Mouse (Mus musculus): ENCODE results near the gene Rbm28.
A peak's percentile ranks its signal among the peaks of the same experiment; 100 is the strongest.

Gene Rbm28

GRCm38 (mm10) chr6:29164314-29165244 is at the start of gene Rbm28:
Gene Rbm28, minus strand, starts transcription at chr6:29165006.
- peak; percentile 52 for DNase-seq (ENCODE audit: low spot score)

GRCm38 (mm10) chr6:29214245-29214644 is 49.4 kb upstream of the Rbm28 start:
- no peak for DNase-seq (ENCODE audit: low spot score)

DNA sequence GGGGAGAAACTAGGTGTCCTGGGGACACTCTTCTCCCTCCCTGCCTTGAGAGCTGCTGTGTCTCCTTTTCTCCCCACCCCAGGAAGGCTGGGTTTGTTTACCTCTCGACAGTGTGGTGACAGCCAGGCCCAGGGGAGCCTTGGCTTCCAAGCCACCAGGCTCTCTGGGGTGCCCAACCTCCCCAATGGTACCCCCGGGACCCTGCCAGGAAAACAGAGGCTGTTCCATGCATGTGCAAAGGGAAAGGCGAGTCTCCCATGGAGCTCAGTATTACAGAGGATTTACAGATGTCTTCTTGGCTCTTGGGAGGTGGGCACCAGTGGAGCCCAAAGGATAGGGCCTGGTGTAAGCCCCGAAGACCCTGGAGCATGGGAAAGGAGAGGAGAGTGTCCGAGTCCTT is 48.6 kb upstream of the Rbm28 start:
- DNase-seq (ENCODE audit: low spot score): no peak

DNA sequence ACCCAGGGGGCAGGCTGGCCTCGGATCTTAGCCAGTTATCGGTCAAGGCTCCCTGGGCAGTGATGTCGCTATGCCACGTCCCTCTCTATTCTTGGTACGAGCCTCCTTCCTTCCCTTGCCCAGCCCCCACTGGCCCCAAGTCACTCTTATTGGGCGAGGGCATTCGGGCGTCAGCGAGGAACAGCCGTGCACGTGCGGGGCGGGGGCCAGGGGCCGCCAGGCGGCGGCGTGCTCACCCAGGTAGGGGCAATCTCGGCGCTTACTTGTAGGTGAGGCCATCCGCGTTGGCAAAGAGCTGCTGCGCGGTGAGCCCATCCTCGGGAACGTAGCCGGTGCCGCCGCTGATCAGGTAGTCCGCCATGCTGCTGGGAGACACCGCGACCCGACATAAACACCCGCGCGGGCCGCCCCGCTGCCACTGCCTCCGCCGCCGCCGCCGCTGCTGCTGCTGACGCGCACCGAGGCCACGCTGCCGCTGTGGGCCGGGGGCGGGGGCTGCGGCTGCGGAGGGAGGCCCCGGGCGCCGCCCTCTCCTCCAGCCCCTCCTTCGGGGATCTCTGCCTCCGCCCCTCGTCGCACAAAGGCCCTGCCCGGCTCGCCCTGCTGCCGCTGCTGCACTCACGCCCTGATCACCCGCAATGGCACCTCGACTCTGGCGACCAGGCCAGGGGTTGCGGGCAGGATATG is 47.1 kb upstream of the Rbm28 start:
- peak; percentile 62 for DNase-seq (ENCODE audit: low spot score)

GRCm38 (mm10) chr6:29211146-29211545 is 46.3 kb upstream of the Rbm28 start:
- DNase-seq (ENCODE audit: low spot score): no peak

GRCm38 (mm10) chr6:29210231-29210936 is 45.6 kb upstream of the Rbm28 start:
- no peak for DNase-seq (ENCODE audit: low spot score)

GRCm38 (mm10) chr6:29208178-29208577 is 43.4 kb upstream of the Rbm28 start:
- DNase-seq (ENCODE audit: low spot score): no peak

DNA sequence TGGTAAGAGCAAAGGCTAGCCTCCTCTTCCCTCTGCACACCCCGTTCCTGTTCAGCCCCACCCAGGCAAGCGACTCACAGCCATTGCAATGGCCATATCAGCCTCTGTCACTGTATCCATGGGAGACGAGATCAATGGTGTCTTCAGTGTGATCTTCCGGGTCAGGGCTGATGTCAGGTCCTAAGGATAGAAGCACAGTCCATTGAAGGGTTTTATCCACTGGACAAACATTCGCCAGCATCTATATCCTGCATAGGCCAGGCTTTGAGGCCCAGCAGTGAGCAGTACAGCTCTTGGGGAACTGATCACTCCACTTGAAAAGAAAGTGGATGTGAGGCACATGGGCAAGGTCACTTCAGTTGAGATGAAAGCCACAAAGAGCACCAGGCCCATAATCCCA is 42.2 kb upstream of the Rbm28 start:
- DNase-seq (ENCODE audit: low spot score): no peak

GRCm38 (mm10) chr6:29206006-29206405 is 41.2 kb upstream of the Rbm28 start:
- no peak for DNase-seq (ENCODE audit: low spot score)

DNA sequence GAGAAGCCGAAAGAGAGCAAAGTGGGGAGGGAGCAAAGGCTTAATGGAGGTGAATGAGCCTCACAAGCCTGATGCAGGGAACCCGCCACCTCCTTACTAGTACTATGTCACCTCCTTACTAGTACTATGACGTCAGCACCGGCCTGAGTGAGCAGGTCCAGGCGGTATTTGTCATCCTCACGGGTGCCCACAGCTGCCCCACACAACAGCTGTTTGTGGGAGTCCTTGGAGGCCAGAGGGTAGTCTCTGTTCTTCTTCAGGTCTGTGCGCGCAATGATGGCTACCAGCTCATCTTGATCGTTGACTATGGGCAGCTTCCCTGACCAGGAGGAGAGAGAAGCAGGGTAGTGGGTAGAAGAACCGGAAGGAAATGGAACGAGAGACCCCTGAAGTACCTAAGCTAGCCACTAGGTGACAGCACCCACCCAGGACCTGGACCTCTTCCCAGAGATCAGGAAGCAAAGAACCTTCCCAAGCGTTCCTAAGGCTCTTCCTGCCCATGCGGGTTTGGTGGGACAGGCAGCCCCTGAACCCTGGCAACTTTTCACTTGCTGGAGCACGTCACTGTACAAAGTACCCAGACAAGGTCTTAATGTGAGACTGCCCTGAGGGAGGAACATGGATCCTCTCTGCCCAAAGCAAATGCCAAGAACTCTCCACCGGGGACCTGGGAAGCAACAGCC is 40.3 kb upstream of the Rbm28 start:
- no peak for DNase-seq (ENCODE audit: low spot score)

DNA sequence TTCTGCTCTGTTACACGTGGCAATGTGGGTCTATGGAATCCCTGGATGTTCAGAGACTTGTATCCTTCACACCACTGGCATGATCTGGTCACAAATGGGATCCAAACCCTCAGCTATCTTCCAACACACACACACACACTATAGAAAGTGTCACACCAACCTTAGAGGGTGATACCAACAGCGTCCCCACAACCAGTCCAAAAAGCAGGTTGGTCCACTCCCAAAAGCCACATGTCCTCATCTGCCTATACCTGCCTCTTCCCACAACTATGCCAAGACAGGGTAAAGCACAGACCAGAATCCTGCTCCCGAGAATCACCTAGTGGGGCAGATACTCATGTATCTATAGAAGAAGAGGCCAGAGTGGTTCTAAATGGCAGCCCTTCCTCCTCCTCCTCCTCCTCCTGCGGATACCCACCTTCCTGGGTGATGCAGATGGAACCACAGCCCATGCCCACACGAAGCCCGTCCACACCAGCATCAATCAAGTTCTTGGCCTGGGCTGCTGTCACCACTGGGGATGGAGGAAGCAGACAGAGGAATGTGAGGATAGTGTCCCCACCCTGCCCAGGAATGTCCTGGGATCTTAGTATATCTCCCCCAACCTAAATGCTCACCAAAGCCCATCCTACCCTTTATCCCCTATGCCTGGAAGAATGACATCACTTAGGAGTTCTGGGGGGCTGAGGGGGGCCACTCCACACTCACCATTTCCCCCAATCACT is 39.2 kb upstream of the Rbm28 start:
- DNase-seq (ENCODE audit: low spot score): no peak

DNA sequence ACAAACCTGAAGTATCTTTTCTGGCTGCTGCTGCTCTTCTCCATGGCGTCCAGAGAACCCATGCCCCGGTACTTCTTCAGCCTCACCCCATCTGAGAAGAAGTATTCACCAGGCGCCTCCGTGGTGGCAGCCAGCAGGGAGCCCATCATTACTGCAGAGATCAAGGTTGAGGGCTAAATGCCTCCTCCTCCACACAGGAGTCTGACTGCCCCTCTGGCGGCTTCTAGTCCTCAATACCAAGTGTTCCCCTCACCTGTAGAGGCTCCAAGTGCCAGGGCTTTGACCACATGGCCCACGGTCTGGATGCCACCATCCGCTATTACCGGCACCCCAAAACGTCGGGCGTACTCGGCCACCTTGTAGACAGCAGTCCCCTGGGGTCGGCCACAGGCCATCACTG is 38.3 kb upstream of the Rbm28 start:
- DNase-seq (ENCODE audit: low spot score): no peak

DNA sequence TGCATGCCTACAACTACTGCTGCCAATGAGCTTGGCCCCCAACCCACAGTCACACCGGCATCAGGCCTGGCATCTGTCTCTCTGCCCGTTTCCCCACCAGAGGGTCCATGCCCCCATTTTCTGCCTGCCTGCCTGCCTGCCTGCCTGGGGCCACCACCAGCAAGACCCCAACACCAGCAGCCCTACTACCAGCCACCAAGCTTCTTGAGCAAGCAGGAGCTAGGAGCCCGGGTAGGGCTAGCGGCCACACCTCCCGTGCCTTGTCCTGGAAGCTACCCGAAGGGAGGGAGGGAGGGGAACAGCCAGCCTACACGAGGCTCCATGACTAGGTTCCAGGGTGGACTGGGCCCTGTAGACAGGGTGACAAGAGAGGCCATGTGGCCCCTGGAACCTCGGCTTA is 37.2 kb upstream of the Rbm28 start:
- DNase-seq (ENCODE audit: low spot score): no peak

GRCm38 (mm10) chr6:29201341-29201740 is 36.5 kb upstream of the Rbm28 start:
- DNase-seq (ENCODE audit: low spot score): no peak

- no peak for DNase-seq (ENCODE audit: low spot score)
Observed at GRCm38 (mm10) chr6:29200496-29200895, 35.7 kb upstream of the Rbm28 start.

GRCm38 (mm10) chr6:29199223-29199855 is 34.5 kb upstream of the Rbm28 start:
- no peak for DNase-seq (ENCODE audit: low spot score)

DNA sequence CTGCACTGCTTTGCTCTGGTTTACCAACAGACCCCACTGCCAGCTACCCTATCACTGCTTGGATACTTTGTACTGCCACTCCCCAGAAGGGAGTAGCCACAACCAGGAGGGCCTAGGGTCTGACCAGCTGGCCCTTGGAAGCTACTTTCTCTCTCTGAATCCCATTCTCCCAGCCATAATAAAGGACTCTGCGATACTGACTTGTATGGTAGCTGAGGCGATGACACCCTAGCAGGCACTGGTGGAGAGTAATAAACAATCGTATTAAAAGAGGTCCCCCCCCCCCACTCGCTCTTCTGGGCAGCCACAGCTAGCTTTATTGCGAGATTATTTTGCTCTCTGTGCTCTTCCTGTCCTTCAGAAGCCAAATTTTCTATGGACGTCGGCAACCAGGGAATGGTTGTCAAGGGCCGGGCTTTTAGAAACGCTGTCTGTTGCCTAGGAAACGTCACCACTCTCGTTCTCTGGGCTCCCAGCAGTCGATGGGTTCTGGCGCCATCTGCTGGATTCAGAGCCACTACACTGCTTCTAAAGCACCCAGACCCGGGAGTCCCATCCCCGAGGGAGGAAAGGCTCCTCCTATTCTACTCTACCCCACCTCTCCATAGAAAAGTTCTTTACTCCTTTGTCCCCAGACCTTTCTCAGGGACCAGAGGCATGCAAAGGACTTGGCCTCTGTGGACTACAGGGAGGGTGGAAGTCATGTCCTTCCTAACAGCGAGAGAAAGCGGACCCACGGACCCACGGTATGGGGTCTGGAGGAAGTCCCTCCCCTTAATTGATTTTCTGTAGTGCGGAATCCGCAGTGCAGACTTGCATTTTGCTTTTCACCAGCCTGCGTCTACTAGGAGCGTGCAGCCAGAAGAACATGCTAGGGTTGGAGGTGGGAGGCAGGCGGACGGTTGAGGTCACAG is 33.8 kb upstream of the Rbm28 start:
- peak; percentile 58 for DNase-seq (ENCODE audit: low spot score)

DNA sequence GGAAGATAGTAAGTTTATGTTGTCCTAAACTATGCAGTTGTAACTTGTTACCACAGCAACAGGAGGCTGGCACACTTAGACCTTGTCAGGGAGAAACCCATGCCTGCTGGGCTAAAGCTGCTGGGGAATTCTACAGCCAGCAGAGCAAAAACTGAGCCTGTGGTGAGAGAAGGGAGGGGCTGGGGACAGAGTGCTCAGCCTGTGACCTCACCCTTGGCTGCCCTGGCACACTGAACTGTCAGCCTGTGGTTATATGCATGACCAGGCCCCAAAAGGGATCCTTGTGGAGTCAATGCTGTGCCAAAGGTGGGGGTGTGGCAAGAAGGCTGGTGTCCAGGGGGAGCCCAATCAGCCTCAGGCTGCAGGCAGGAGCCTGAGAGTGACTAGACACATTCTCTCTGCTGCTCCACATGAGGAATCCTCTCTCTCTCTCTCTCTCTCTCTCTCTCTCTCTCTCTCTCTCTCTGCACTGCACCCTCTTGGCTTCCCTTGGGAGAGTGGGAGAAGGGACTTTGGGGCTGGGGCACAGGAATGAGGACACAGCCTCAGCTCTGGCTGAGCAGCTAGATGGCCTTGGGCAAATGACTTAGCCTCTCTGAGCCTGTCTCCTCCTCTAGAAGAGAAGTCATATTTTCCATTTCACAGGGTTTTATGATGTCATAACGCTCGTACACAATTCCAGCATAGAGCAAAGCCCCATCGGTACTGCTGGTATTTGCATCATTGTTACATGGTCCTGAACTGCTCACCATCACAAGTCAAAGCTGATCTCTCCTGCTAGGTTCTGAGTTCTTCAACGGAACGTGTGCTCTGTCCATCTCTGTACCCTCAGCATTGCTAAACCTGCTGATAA is 31.3 kb upstream of the Rbm28 start:
- no peak for DNase-seq (ENCODE audit: low spot score)

- DNase-seq (ENCODE audit: low spot score): no peak
Observed at GRCm38 (mm10) chr6:29195146-29195545, 30.3 kb upstream of the Rbm28 start.

Measured in ovary, postnatal 10 days (tissue).